Mouse (Mus musculus) spleen, adult 2 months (tissue): Measurements from ENCODE around the gene Nkx2-5. TPM values are rescaled to one million over a fixed set of nuclear protein-coding genes. Genes with fewer than 3 reads are reported as not detected.

Experiments
- DNase-seq, 2 experiments: peaks; one replicate each; pipeline versions ENCODE4 v3.0.0 to v3.0.0-alpha.2; 2012 to 2021; ENCODE audit warnings: low spot score in 2 of 2, low read depth in 1 of 2
- H3K27ac ChIP-seq: fragments of 200-500 bp; 2 replicates; pipeline ENCODE4 v1.5.1; 2012; ENCODE audit warnings: low read length, inconsistent platforms; ENCODE audit not compliant: insufficient read depth
- H3K27me3 ChIP-seq: fragments of 200-500 bp; 2 replicates; pipeline ENCODE4 v1.6.1; 2012; ENCODE audit warnings: mild to moderate bottlenecking, moderate library complexity, low read length, inconsistent platforms; ENCODE audit not compliant: control insufficient read depth, insufficient read depth
- H3K36me3 ChIP-seq: fragments of 200-500 bp; 2 replicates; pipeline ENCODE4 v1.6.1; 2012; ENCODE audit warnings: mild to moderate bottlenecking, low read length, inconsistent platforms; ENCODE audit not compliant: control insufficient read depth, insufficient read depth
- H3K4me1 ChIP-seq: fragments of 200-500 bp; 2 replicates; pipeline ENCODE4 v1.6.1; 2011; ENCODE audit warnings: inconsistent platforms; ENCODE audit not compliant: control insufficient read depth, insufficient read depth, insufficient read length
- H3K4me3 ChIP-seq: fragments of 200-500 bp; 2 replicates; pipeline ENCODE4 v1.5.1; 2011; ENCODE audit warnings: mild to moderate bottlenecking, inconsistent platforms; ENCODE audit not compliant: insufficient read depth, insufficient read length; ENCODE audit errors: extremely low read depth
- CTCF ChIP-seq: fragments of 200-500 bp; IDR thresholded peaks from 2 replicates; pipeline ENCODE4 v1.5.1; 2011; ENCODE audit warnings: mild to moderate bottlenecking, inconsistent platforms; ENCODE audit not compliant: insufficient read depth, insufficient read length, insufficient replicate concordance; ENCODE audit errors: extremely low read depth
- POLR2A ChIP-seq: fragments of 200-500 bp; IDR thresholded peaks from 2 replicates; pipeline ENCODE4 v1.6.1; 2011; ENCODE audit warnings: low read depth, low read length, inconsistent platforms
- WGBS: fragments of 180-500 bp; shearing (Covaris S2); methylation state at CpG from one replicate; pipeline ENCODE4 v1.1.7; 2018; 5-methylcytosine and 5-hydroxymethylcytosine counted together
- polyA plus RNA-seq: library from polyadenylated mRNA; depleted of rRNA; stranded (reverse); fragments of >200 nt; gene quantifications from 2 replicates; pipeline ENCODE4 v1.2.3, GENCODE M21; 2012; rRNA removed

The Nkx2-5 gene
- polyA plus RNA-seq, result 19.8 and 34.6 TPM in 2 replicates

DNA sequence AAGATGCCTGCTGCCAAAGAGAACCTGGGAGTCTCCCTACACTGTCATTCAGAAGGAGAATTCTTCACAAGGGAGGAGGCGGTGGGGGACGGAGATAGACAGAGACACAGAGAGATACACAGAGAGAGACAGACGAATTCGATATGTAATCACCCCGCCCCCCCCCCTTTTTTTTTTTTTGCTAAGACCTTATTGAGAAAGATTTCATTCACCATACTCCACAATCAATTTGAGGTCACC lies at the start of gene Nkx2-5:
TSS of gene Nkx2-5 (minus strand) at position 101 of the 240 bp plus-strand sequence.
- Histone ChIP-seq H3K4me1 (peaks cover 5% of the 10 kb centered on the region), H3K27ac (peak within 1 kb of the TSS; percentile 70), H3K4me3 (peak within 1 kb of the TSS; percentile 40; the same call in 1 of the 2 replicates), H3K36me3 (no peaks in the 10 kb centered on the region), H3K27me3 (peaks cover 39% of the 10 kb centered on the region)
- WGBS, result 9% methylated on average over 5 of the region's 5 CpGs
- no peak for TF ChIP-seq CTCF
- no peak for TF ChIP-seq POLR2A
- no peak for DNase-seq

DNA sequence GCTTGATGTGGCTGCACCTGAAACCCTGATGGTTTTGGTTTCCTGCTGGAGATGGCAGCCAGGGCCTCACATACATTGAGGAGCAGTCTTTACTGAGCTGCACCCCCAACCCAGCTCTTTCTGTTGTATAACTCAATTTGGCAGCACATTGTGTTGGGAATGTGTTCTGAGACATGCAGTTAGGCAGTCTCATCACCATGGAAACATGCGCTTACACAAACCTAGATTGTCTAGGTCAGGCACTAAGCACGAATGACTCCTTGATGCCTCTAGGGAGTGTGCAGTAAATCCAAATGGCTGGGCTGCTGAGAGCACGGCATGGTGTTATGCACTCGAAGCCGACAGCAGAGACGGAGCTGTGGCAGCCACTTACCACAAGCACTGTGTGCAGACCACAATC lies 49.5 kb upstream of the Nkx2-5 start:
- no peak overlapping the region for H3K4me3 ChIP-seq
- H3K27me3 ChIP-seq, result no peaks in the 10 kb centered on the region
- H3K27ac ChIP-seq, result no peak overlapping the region
- no peak for DNase-seq
- TF ChIP-seq CTCF, result no peak
- TF ChIP-seq POLR2A, result no peak
- 62% methylated on average over 6 of the region's 6 CpGs for WGBS
- H3K4me1 ChIP-seq, result no peaks in the 10 kb centered on the region
- H3K36me3 ChIP-seq, result no peaks in the 10 kb centered on the region

DNA sequence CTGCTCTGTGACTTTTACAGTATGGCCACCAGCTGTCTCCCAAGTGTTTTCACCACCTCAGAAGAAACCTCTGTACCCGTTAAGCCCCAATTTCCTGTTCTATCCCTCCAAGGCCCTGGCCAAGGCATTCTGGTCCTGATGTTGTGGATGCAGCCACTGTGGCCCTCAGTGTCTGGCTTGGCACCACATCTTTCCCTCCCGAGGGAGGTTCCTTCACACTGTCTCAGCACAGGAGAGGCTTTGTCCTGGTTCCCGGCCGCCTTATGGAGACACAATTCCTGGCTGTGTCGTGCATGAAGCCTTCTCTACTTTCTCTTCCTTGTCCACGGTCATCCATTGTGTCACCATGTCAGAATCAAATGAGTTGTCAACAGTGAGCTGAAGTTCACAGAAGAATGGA lies 48.7 kb upstream of the Nkx2-5 start:
- WGBS, result 72% methylated on average over 6 of the region's 6 CpGs
- no peaks in the 10 kb centered on the region for H3K4me1 ChIP-seq

DNA sequence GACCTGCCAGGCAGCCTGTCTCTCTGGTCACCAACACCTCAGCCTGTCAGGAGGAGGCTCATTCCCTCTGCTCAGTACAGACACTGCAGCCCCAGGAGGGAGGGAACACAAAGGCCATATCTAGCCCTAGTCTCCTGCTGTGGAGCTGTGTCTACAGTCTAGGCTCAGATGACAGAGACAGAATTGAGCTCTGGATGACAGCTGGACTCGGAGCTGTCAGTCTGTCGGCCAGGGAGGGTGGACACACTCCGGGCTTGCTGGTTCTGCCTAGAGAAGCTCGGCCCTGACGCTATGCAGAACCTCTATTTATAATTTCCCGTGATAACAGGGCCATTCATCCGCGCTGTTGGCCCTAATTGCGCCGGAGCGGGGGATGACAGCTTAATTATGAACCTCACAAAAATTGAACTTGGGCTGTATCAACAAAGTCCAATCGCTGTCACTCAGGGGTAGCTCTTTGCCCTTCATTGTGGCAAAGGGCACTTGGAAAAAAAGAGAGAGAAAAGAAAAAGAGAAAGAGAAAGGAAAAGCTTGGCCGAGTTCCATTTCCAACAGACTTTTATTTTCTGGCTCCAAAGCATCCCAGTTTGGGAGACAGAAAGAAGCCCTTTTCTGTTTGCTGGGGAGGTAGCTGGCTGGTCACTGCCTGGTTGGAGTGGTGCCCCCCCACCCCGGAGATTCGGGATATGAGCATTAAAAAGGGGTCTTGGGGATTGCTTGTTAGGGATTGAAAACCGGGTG lies 48.0 kb upstream of the Nkx2-5 start:
- DNase-seq, result no peak
- no peaks in the 10 kb centered on the region for H3K27me3 ChIP-seq
- TF ChIP-seq CTCF, result no peak

More for the DNA sequence above, 48.7 kb upstream of the Nkx2-5 start:
- H3K27me3 ChIP-seq, result no peaks in the 10 kb centered on the region
- H3K36me3 ChIP-seq, result no peaks in the 10 kb centered on the region
- no peak for TF ChIP-seq CTCF
- TF ChIP-seq POLR2A, result no peak
- no peak overlapping the region; the same call in 1 of the 2 replicates for H3K27ac ChIP-seq
- no peak for DNase-seq
- no peak overlapping the region for H3K4me3 ChIP-seq

DNA sequence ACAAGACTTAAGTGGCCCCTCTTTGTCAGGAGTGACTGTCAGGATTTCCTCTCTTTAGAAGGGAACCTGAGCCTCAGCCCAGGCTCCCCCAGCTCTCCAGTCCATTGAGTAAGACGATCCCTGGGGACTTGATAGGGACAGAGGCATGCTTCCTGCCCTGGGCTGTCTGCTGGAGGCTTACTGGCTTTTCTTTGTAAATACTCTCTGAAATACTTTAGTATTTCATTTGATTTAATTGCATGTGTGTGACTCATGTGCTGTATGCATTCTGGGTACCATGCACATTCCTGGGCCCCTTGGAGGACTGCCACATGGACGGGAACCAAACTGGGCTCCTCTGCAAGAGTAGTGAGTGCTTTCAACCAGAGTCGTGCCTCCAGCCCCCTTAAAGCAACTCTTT lies 43.1 kb upstream of the Nkx2-5 start:
- H3K4me1 ChIP-seq, result peaks cover 9% of the 10 kb centered on the region; the same call in 1 of the 2 replicates
- no peak for TF ChIP-seq POLR2A
- TF ChIP-seq CTCF, result no peak
- no peak for DNase-seq
- H3K27me3 ChIP-seq, result no peaks in the 10 kb centered on the region
- no peak overlapping the region for H3K4me3 ChIP-seq
- no peaks in the 10 kb centered on the region for H3K36me3 ChIP-seq
- no peak overlapping the region for H3K27ac ChIP-seq
- 42% methylated on average over 3 of the region's 3 CpGs for WGBS

More for the DNA sequence above, 48.0 kb upstream of the Nkx2-5 start:
- Histone ChIP-seq H3K36me3 (no peaks in the 10 kb centered on the region), H3K27ac (no peak overlapping the region), H3K4me3 (no peak overlapping the region), H3K4me1 (no peaks in the 10 kb centered on the region)
- WGBS, result 82% methylated on average over 16 of the region's 16 CpGs

DNA sequence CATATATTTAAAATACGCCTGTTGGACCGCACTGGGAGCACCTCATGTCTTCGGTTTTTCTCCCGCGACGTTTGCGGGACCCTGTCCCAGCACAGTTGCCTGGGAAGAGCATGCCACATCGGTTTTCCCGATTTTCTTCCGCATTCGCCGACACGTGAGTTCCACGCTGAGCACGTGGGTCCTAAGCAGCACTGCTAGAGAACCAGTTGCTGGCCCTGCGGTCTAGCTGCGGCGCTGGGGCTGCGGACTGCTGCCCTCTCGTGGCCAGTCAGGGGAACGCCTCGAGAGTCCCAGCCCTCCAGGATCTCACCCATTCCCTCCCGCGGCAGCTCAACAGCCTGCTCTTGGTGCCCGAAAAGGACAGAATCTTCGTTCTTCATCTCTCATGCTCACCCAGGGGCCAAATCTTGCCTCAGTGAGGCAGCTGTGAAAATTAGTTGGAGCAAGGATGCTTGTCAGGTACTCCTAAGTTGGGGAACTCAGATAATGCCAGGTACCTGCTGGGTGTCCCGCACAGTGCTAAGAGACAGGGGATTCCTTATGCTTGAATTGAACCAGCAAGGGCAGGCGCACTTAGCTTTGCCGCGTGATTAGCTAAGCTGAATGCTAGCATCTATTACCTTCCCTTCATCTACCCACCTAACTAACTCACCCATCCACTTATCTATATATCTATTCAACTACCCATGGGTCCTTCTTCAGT lies 41.4 kb upstream of the Nkx2-5 start:
- Histone ChIP-seq H3K27me3 (no peaks in the 10 kb centered on the region), H3K4me3 (peak overlapping the region; percentile 49), H3K27ac (no peak overlapping the region), H3K36me3 (no peaks in the 10 kb centered on the region), H3K4me1 (peaks cover 9% of the 10 kb centered on the region; the same call in 1 of the 2 replicates)
- DNase-seq, result peak; percentile 51 to 80
- WGBS, result 7% methylated on average over 30 of the region's 30 CpGs
- peak; percentile 99 for TF ChIP-seq CTCF
- no peak for TF ChIP-seq POLR2A

DNA sequence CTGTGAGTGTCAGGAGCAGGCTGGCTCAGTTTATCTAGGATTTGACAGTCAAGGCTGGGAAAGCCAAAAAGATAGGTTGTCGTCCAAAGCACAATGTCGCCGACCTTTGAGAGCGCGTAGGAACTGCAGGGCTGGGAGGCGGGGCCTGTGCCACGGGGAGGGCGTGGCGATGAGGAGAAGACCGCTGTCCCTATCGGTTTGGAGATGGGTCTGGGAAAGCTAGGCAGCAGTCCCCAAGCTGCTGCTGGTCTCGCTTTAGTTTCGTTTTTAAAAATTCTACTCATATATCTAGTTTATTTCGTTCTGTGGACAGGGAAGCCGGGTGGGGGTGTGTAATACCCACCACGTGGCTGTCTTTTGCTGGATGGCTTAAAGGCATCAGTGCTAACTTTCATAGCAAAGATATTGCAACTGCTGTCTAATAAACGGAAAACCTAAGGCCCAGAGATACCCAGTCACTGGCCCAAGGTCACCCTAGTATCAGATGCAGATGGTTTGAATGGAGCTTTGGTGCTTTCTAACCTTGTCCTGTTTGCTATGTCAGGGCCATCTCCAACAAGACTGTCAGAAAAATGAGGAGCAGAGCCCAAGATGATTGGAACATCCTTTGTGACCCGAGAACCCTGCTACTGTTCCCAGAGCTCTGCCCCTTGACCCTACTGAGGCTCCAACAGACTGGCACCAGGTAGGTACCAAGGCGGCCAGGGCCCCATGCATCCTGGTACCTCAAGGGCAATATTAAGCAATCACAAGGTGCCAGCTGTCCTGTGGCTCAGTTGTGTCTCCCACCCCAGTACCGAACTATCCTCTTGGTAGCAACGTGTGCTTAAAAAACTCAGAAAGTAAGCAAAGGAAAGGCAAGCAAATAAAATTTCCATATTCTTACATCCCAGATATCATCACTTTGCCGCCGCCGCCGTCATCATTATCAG lies 40.5 kb upstream of the Nkx2-5 start:
- no peaks in the 10 kb centered on the region for H3K36me3 ChIP-seq
- peak; percentile 44 to 79 for DNase-seq
- WGBS, result 10% methylated on average over 25 of the region's 25 CpGs
- peaks cover 9% of the 10 kb centered on the region; the same call in 1 of the 2 replicates for H3K4me1 ChIP-seq
- H3K4me3 ChIP-seq, result peak overlapping the region; percentile 49
- no peak overlapping the region; the same call in 1 of the 2 replicates for H3K27ac ChIP-seq
- H3K27me3 ChIP-seq, result no peaks in the 10 kb centered on the region
- peak; percentile 44; the same call in 1 of the 2 replicates for TF ChIP-seq CTCF
- TF ChIP-seq POLR2A, result no peak
